In genomic region chr11:57525900-57526299, GRCm38 (mm10) we compare ENCODE assay signal across 19 mouse cellular contexts.
"Had no signal": no experiment of that assay in that cellular context is flagged by ENCODE, and none has a peak within 500 bp of the region (broad histone marks: within the 10 kb centered on the region; RNA-seq: fewer than 3 reads in every experiment).

No protein-coding gene starts in this region.

- DNase-seq: kidney, adult 9 months; kidney, postnatal 25 days; layer of hippocampus, adult 9-11 months; liver, embryonic 13.5 days; lung, adult 2 months; lung, postnatal 14 days; lung, postnatal 4 days; retina, postnatal 1 day; right cerebral cortex, postnatal 25 days; spleen, adult 18-20 months; thymus, adult 18-20 months; thymus, postnatal 36 days had no signal

- H3K4me1 ChIP-seq: stomach, embryonic 15.5 days had no signal

- H3K9me3 ChIP-seq: liver, embryonic 13.5 days; midbrain, embryonic 10.5 days; midbrain, embryonic 13.5 days; neural tube, embryonic 13.5 days; stomach, embryonic 15.5 days had no signal

- H3K4me3 ChIP-seq: layer of hippocampus, adult 2 months; liver, embryonic 13.5 days; midbrain, embryonic 10.5 days; midbrain, embryonic 13.5 days; myocyte; neural tube, embryonic 13.5 days; stomach, embryonic 15.5 days had no signal

- ATAC-seq: midbrain, embryonic 13.5 days; midbrain, embryonic 16.5 days had no signal

- H3K27me3 ChIP-seq: liver, embryonic 13.5 days; midbrain, embryonic 13.5 days; neural tube, embryonic 13.5 days; stomach, embryonic 15.5 days had no signal
